Mouse (Mus musculus) kidney, postnatal 10 days (tissue): Measurements from ENCODE around the gene Rpl18.

Experiments
- DNase-seq: peaks from one replicate; pipeline ENCODE4 v3.0.0; 2021; ENCODE audit warnings: mixed read lengths

Gene Rpl18

DNA sequence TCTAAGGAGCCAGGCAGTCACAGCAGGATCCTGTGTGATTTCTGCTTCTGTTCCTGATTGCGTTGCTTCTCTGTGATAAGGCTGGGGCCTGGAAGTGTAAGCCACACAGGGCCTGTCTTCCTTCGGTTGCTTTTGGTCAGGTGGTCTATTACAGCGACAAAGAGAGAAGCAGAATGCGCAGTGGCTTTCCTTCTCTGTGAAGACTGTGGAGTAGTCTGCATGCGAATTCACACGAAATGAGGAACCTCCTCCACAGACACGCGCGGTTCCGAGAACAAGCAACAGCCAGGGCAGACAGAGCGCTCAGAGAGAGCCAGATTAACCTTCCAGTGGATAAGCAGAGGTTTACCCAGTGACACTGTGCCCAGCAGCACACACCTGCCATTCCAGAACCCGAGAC is 26.1 kb downstream of the Rpl18 start:
- no peak for DNase-seq

DNA sequence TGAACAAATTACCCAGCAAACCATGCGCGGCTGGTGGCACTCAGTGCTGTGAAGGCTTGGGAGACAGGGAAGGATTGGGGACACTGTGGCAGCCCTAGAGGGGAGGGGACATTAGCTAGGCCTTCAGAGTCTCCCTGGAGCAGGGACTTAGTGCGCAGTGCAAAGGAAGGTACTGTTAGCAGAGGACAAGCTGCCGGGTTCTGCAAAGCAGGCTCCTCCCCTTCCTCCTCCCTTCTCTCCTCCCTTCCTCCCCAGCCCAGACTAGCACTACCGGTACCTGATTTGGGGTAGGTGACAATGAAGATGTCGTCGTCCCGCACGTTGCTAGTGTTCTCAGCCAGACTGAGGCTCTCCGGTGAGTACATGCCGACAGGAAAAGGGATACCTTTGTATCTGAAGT is 26.5 kb downstream of the Rpl18 start:
- DNase-seq, result no peak

DNA sequence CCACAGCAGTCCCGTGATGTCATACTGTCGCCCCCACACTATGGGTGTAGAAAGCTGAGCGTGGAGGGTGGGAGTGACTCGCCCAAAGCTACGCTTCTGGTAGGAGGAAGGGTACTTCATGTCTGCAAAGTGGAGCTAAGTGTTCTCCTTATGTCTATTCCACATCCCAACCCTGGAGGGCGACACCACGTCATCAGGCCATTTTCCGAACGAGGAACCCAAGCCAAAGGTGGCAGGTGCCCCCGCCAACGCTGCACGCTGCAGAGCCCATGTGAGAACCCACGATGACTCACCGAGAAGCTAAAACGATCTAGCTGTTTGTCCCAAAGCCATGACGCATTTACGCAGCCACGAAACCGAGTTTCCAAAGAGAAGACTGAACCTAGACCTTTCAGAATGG is 27.1 kb downstream of the Rpl18 start:
- no peak for DNase-seq

DNA sequence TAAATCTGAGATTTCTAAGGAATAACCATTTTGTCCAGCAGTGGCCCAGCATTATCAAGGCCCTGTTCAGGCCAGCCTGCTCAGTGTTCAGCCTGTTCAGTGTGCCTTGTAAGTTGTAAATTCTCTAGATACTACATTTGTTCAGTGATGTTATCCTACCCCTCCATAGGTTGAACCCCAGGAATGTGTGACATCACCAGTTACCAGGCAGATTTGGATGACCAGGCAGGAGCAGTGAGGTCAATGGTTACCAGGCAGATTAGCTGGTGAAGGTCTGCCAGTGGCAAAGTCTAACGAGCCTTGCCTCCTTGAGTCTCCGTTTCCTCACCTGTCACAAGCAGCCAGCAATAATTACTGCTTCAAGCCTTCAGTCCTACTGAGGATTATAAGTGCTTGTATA is 29.1 kb downstream of the Rpl18 start:
- DNase-seq, result peak; percentile 93

DNA sequence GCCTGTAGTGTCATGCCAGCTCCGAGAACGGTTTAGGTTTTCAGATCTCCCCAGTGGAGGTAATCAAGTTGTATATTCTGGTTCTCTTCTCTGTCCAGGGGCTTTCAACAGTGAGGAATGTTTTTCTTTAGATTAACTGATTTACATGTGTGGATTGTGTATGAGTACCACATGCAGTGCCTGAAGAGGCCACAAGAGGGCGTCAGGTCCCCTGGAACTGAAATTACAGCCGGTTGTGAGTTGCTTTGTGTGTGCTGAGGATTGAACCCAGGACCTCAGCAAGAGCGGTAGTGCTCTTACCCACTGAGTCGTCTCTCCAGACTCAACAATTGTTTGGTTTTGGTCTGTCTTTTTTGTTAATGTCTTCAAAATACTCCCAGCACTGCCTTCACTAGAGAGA is 31.3 kb downstream of the Rpl18 start:
- no peak for DNase-seq

DNA sequence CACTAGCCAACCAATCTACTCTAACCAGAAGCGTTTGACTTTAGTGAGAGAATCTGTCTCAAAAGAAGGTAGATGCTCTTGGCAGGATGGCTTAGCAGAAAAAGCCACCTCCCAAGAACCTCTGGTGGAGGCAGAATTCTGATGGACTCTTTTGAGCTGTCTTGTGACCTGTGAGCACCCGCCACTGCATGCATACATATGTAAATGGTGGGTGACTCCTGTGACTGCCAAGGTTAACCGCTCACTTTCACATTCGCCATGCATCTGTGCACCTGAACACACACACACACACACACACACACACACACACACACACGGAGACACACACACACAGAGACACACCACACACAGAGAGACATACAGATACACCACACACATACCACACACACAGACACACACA is 32.2 kb downstream of the Rpl18 start:
- no peak for DNase-seq

DNA sequence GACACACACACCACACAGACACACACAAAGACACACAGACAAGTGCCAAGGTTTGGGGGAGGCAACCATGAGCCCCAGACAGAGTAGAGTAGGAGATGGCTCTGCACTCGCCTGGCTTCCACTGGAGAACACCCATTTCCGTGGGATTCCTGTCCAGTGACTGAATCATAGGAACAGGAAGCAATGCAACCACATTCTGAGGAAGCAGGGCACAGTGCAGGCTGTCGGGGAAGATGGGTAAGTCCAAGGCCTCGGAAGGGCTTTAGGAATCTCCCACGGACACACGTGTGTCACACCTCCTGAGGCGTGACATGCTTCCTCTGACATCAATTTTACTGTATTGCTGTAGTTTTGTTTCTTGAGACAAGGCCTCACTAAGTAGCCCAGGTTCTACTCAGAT is 32.9 kb downstream of the Rpl18 start:
- no peak for DNase-seq

DNA sequence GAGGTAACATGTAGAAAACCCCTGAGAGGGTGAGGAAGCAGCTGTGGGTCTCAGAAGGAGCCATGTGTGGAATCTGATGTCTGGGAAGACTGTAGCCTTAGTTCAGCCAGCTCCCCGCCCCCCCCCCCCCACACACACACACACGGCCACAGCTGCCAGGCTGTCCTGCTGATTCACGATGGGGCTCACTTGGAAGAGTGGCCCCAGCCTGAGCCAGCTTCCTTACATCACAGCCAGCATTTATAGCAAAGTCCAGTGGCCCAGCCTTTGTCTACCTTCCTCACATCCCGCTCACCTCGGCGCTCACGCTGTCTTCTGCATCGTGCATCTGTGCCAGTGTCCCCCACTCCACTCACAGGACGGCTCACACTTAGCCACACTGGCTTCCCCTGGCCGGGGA is 34.1 kb downstream of the Rpl18 start:
- DNase-seq, result no peak

DNA sequence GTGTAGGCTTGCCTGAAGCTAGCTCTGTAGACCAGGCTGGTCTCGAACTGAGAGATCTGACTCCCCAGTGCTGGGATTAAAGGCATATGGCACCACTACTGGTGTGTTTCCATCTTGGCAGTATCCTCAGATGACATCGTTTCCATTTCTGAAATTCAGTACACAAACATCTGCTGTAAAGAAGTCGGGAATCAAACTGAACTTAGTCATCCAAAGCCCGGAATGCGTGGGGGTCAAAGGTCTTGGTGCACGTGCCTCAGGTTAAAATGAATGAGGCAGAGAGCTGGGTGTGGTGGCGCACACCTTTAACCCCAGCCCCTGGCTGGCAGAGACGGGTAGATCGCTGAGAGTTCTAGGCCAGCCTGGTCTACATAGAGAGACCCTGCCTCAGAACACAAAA is 34.9 kb downstream of the Rpl18 start:
- peak; percentile 43 for DNase-seq

DNA sequence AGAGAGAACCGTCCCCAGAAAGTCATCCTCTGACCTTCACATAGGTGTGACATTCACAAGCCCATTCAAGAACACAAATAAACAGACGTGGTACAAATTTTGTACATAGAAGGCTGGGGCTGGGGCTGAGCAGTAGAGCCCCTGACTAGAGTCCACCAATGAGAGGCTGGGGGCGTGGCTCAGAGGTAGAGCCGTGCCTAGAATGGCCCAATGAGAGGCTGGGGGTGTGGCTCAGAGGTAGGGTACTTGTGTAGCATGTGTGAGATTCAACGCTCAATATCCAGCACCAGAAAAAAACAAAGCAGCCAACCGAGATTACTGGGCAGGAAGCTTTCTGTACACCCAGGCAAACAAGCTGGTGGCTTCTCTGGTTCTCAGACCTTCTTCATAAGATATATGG is 40.4 kb downstream of the Rpl18 start:
- no peak for DNase-seq

DNA sequence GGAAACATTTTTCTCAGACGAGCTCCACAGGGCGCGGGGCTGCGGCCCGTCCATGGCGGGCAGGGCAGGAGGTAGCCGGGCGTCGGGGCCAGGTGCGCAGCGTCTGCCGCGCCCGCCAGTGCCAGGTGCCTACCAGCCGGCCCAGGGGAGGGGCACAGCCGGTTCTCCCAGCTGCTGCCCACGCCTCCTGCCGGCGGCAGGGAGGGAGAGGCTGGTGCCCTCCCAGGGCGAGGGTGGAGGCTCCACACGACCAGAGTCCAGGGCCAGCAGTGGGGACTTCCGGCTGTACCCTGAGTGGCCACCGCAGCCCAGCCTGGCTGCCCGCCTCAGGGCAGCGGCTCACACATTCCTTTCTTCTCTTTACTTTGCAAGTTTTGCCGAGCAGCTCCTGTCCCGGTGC is 44.1 kb downstream of the Rpl18 start:
- DNase-seq, result peak; percentile 78

DNA sequence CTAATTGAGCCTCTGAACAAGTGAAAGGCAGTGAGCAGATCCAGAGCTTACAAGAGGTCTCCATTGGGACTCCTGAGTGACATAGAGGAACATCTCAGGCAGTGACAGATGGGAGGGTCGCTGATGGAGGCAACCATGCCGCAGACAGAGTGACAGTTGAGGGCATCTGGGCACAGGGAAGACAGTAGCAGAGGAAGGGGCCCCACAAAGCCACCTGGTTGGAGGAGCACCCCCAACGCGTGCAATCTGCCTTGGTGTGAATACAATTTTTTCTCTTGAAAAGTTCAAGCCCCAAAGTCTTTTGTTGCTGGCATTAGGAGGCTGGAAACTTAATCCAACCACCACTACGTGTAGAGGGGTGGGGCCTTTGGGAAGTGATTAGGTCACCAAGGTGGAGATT is 44.9 kb downstream of the Rpl18 start:
- no peak for DNase-seq

DNA sequence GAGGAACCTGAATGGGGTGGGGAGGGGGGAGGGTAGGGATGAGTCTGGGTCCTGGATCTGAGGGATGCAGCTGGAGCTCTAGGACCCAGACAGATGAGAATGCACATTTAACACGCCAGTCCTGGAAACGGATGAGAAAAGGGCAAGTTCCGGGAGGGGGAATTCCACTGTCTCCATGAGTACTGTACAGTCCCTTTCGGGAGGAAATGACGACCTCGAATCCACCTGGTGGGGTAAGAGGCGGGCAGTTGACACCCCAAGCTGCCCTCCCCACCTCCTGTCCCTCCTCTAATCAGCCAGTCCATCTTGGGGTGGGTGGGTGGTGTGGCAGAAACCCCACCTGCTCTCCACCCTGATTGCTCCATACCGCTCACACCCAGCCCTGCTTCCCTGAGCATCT is 50.7 kb downstream of the Rpl18 start:
- DNase-seq, result no peak

DNA sequence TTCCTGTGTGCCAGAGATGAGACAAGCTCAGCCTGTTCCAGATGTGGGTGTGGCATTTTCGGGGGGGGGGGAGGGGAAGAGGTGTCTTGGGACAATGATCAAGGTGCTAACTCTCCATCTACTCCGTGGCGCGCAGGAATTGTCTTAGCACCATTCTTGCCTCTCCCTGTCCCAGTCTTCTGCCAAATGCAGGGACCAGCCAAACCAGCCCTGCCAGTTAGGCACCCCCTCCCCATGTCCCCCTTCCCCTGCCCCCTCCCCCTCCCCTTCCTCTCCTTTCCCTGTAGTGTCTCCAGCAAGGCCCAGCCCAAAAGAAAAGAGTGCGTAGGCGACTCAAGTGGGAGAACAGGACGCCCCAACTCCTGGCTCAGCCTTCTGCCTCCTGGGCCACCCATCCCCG is 51.5 kb downstream of the Rpl18 start:
- no peak for DNase-seq

DNA sequence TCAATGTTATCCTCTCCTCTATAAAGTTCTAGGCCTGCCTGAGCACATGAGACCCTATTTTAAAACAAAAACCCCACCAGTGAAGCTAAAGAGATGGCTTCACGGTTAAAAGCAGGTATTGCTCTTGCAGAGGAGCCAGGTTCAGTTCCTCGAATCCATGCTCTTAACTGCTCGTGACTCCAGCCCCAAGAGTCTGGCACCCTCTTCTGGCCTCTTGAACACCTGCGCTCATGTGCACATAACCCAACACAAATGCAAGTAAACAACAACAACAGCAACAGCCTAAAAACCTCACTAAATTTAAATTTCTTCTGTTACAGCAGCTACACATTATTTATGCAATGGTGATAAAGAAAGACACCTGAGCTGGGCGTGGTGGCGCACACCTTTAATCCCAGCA is 52.2 kb downstream of the Rpl18 start:
- DNase-seq, result no peak
